Mouse (Mus musculus) embryonic facial prominence, embryonic 12.5 days (tissue): ENCODE data around the gene Sds. TPM values are rescaled to one million over a fixed set of nuclear protein-coding genes. Genes with fewer than 3 reads are reported as not detected.

ENCODE experiments used
- ATAC-seq: fragments of 200-750 bp; cut with Nextera tagmentation; 2 replicates; pipeline ENCODE4 v1.8.0; 2017; ENCODE audit not compliant: insufficient number of reproducible peaks, insufficient read depth, low FRiP score, low TSS enrichment
- H3K27ac ChIP-seq: fragments of 300-500 bp; sonication (generic); 2 replicates; pipeline ENCODE4 v1.5.1; 2016; ENCODE audit warnings: mild to moderate bottlenecking
- H3K27me3 ChIP-seq: fragments of 300-500 bp; sonication (generic); 2 replicates; pipeline ENCODE4 v1.6.1; 2016; ENCODE audit warnings: mild to moderate bottlenecking, moderate library complexity
- H3K36me3 ChIP-seq: fragments of 300-500 bp; sonication (generic); 2 replicates; pipeline ENCODE4 v1.6.1; 2016; ENCODE audit warnings: mild to moderate bottlenecking
- H3K4me1 ChIP-seq: fragments of 300-500 bp; sonication (generic); 2 replicates; pipeline ENCODE4 v1.6.1; 2016
- H3K4me2 ChIP-seq: fragments of 300-500 bp; sonication (generic); replicated peaks from 2 replicates; pipeline ENCODE4 v1.6.1; 2016; ENCODE audit warnings: mild to moderate bottlenecking, moderate library complexity
- H3K4me3 ChIP-seq: fragments of 300-500 bp; sonication (generic); 2 replicates; pipeline ENCODE4 v1.5.1; 2016; ENCODE audit warnings: mild to moderate bottlenecking
- H3K9ac ChIP-seq: fragments of 300-500 bp; sonication (generic); 2 replicates; pipeline ENCODE4 v1.6.1; 2016; ENCODE audit warnings: mild to moderate bottlenecking, moderate library complexity
- H3K9me3 ChIP-seq: fragments of 300-500 bp; sonication (generic); 2 replicates; pipeline ENCODE4 v1.6.1; 2016; ENCODE audit warnings: mild to moderate bottlenecking, moderate library complexity
- WGBS: fragments of 180-500 bp; shearing (Covaris S2); methylation state at CpG from one replicate; pipeline ENCODE4 v1.1.7; 2016; 5-methylcytosine and 5-hydroxymethylcytosine counted together
- polyA plus RNA-seq: library from polyadenylated mRNA; unstranded; fragments of >200 nt; fragmentation: Nextera tagmentation; extraction: Ambion mirVana; gene quantifications from 2 replicates; pipeline ENCODE4 v1.2.1, GENCODE M21; 2016

The Sds gene
- polyA plus RNA-seq, 1 experiment from 2014 or later = not detected

DNA sequence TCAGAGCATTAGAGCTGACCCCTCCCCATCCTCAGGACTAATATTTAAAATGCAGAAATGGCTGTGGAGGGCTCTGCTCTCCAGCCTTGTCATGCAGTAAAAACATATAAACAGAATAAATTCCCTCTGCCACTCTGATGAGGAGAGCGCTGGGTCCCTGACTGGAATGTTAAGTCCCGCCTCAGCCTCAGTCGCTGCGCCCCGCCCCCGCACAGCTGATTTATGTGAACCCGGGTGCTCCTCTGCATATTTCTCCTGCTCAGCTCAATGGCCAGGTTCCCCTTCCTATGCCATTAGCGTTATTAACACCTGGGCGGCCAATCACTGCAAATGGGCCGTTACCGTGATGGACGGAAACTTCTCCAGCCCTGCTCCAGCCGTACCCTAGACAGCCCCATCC lies 29.0 kb upstream of the Sds start:
- WGBS = 47% methylated on average over 13 of the region's 13 CpGs
- H3K4me3 ChIP-seq = no peak overlapping the region
- no peak overlapping the region for H3K27ac ChIP-seq
- no peak overlapping the region for H3K9ac ChIP-seq
- H3K36me3 ChIP-seq = no peaks in the 10 kb centered on the region
- H3K27me3 ChIP-seq = peaks cover 27% of the 10 kb centered on the region
- no peaks in the 10 kb centered on the region for H3K4me1 ChIP-seq
- no peaks in the 10 kb centered on the region for H3K9me3 ChIP-seq
- H3K4me2 ChIP-seq = no peak overlapping the region
- ATAC-seq = no peak

DNA sequence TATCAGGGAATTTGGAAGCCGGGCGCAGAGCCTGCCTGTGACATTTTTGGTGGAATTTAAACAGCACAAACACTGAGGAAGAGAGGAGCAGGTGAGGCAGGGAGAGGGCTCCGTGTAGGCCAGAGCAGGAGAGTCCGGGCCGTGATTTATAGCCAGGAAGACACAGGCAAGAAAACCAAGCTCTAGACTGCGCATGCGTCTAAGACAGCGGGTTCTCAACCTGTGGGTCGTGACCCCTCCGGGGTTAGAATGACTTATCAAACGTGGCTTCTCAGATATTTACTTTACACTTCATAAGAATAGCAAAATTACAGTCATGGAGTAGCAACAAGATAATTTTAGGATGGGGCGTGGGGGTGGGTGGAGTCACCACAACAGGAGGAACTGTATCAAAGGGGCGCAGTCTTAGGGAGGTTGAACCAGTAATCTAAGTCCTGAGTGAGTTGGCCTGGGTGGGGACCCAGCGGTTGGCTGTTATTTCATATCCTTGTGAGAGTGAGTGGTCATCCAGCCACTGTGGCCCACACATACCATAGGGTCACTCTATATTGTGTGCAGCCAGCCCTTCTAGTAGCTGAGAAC lies 21.5 kb upstream of the Sds start:
- H3K27me3 ChIP-seq = peaks cover 22% of the 10 kb centered on the region; the same call in 1 of the 2 replicates
- no peak overlapping the region for H3K27ac ChIP-seq
- WGBS = 73% methylated on average over 14 of the region's 14 CpGs
- ATAC-seq = no peak
- no peak overlapping the region for H3K4me2 ChIP-seq
- no peak overlapping the region for H3K9ac ChIP-seq
- no peaks in the 10 kb centered on the region for H3K4me1 ChIP-seq
- H3K4me3 ChIP-seq = no peak overlapping the region
- H3K36me3 ChIP-seq = no peaks in the 10 kb centered on the region
- H3K9me3 ChIP-seq = no peaks in the 10 kb centered on the region

DNA sequence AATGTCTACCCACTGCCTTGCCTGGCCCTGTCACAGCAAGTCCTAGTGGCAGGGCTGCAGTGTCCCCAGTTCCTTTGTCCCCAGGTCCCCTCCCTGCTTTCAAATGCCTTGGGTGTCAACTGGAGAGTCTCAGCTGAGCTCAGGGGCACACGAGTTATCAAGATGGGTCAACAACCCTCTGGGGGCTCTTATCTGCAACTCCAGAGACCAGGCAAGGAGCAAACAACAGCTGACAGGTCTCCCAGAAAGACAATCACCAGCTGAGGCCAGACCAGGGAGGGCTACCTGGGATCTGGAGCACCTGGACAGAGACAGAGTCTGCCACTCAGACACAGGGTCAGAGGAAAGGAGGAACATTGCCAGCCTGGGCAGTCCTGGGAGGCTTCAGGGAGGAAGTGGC lies 20.1 kb upstream of the Sds start:
- peaks cover 20% of the 10 kb centered on the region; the same call in 1 of the 2 replicates for H3K27me3 ChIP-seq
- WGBS = 38% methylated on average over 1 of the region's 1 CpGs
- ATAC-seq = no peak

DNA sequence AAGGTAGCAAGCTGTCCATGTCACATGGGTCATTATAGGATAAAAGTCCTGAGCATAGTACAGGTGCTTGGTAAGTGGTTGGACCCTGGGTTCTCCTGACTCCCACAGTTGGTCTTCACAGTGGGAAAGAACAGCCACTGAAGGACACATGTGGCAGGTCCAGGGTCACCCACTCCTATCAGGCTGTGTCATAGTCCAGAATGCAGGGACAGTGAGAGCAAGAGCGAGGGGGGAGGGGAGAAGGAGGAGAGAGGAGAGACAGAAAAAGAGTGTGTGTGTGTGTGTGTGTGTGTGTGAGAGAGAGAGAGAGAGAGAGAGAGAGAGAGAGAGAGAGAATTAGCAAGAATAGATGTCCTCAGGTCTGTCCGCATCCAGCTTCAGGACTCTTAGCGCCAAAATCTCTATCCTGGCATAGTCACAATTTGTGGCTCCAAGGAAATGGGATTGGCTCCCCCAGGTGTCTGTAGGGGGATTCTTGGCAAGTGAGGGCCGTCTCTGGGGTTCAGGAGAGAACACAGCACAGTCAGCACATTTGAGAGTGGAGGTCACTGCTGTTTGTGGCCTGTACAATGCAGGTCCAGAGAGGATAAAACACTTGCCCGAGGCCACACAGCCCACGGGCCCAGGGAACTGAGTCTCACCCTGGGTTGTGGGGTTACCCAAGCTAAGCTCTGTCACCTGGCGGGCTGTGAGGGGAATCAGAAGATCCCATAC lies 19.3 kb upstream of the Sds start:
- Histone ChIP-seq H3K27me3 (peaks cover 22% of the 10 kb centered on the region; the same call in 1 of the 2 replicates), H3K4me2 (no peak overlapping the region), H3K9me3 (no peaks in the 10 kb centered on the region), H3K4me1 (no peaks in the 10 kb centered on the region), H3K36me3 (no peaks in the 10 kb centered on the region), H3K4me3 (no peak overlapping the region), H3K27ac (no peak overlapping the region), H3K9ac (no peak overlapping the region)
- no peak for ATAC-seq
- WGBS = 49% methylated on average over 7 of the region's 7 CpGs

More for the DNA sequence above, 20.1 kb upstream of the Sds start:
- Histone ChIP-seq H3K4me1 (no peaks in the 10 kb centered on the region), H3K9ac (no peak overlapping the region), H3K4me2 (no peak overlapping the region), H3K4me3 (no peak overlapping the region), H3K36me3 (no peaks in the 10 kb centered on the region), H3K27ac (no peak overlapping the region), H3K9me3 (no peaks in the 10 kb centered on the region)

DNA sequence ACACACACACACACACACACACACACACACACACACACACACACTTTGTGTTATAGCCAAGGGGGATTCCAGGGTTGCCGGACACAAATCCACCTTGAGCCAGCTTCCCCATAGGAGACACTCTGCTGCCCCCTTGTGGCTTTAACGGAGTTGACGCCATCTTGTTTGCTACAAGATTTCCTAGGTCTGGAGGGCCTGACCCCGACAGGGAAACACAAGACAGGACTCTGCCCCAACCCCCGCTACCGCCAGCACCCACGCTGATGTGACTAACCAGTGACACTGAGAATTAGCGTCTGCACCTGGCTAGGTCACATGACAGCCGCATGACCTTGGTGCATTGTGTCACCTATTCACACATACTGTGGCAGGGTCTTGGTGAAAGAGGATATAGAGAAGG lies 18.7 kb upstream of the Sds start:
- H3K36me3 ChIP-seq = no peaks in the 10 kb centered on the region
- H3K4me1 ChIP-seq = no peaks in the 10 kb centered on the region
- no peak for ATAC-seq
- no peak overlapping the region for H3K9ac ChIP-seq
- H3K4me2 ChIP-seq = no peak overlapping the region
- no peak overlapping the region for H3K4me3 ChIP-seq
- H3K9me3 ChIP-seq = no peaks in the 10 kb centered on the region
- WGBS = 6% methylated on average over 9 of the region's 9 CpGs
- no peak overlapping the region for H3K27ac ChIP-seq
- peaks cover 23% of the 10 kb centered on the region; the same call in 1 of the 2 replicates for H3K27me3 ChIP-seq

DNA sequence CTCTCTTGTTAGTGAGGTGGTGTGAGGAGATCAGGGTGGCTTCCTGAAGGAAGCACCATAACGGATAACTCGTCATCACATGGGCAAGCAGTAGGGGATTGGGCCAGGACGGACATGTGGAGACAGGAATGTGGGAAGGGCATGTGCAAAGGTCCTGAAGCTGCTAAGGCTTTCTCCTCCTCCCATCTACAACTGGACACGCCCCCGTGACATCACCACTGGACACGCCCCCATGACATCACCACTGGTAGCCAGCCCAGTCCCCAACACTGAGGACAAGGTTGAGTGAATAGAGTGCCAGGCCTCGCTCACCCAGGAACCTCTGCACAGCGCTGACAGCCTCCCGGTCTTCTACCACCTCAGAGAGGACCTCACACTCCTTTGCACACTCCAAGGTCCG lies 17.2 kb upstream of the Sds start:
- WGBS = 77% methylated on average over 10 of the region's 10 CpGs
- H3K9ac ChIP-seq = no peak overlapping the region
- no peak overlapping the region for H3K4me3 ChIP-seq

DNA sequence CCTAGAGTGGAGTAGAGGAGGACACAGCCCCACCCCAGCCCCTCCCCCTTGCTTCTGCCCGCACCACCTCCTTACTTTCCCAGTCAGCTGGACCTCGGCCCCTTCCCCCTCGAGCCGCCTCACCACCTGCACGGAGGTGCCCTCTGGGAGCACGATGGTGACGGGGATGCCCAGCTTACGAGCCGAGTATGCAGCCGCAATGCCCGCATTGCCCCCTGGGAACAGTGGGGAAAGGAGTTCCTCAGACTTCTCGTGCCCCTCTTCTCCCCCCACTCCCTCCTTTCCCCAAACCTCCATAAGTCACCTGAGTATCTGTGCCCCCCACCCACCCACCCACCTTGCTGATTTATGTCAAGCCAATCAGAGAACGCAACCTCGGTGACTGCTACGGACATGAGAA lies 14.4 kb upstream of the Sds start:
- Histone ChIP-seq H3K27ac (no peak overlapping the region), H3K9me3 (no peaks in the 10 kb centered on the region), H3K27me3 (peaks cover 17% of the 10 kb centered on the region; the same call in 1 of the 2 replicates), H3K9ac (no peak overlapping the region), H3K4me2 (no peak overlapping the region), H3K4me3 (no peak overlapping the region), H3K4me1 (no peaks in the 10 kb centered on the region), H3K36me3 (no peaks in the 10 kb centered on the region)
- WGBS = 79% methylated on average over 15 of the region's 15 CpGs
- no peak for ATAC-seq

More for the DNA sequence above, 17.2 kb upstream of the Sds start:
- H3K36me3 ChIP-seq = no peaks in the 10 kb centered on the region
- ATAC-seq = no peak
- H3K27ac ChIP-seq = no peak overlapping the region
- no peaks in the 10 kb centered on the region for H3K4me1 ChIP-seq
- peaks cover 27% of the 10 kb centered on the region; the same call in 1 of the 2 replicates for H3K27me3 ChIP-seq
- no peaks in the 10 kb centered on the region for H3K9me3 ChIP-seq
- H3K4me2 ChIP-seq = no peak overlapping the region

DNA sequence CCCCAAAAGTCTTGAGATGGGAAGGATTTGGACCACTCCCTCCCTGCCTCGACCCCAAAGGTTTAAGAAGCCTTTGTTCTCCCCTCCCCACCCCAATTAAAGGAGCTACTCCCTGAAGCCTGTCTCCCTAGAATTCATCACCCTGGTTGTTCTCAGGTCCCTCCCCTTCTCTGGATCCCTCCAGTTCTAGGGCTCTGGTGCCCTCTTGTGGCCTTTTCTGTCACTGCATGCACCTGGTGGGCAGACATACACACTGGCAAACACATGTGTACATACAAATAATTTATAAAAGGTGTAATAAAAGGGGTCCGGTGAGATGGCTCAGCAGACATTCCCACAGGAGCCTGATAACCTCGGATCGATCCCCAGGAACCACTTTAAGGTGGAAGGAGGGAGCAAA lies 12.0 kb upstream of the Sds start:
- no peak overlapping the region for H3K4me2 ChIP-seq
- no peaks in the 10 kb centered on the region for H3K9me3 ChIP-seq
- no peak overlapping the region for H3K27ac ChIP-seq
- no peaks in the 10 kb centered on the region for H3K4me1 ChIP-seq
- ATAC-seq = no peak
- H3K27me3 ChIP-seq = peaks cover 8% of the 10 kb centered on the region; the same call in 1 of the 2 replicates
- no peak overlapping the region for H3K4me3 ChIP-seq
- no peaks in the 10 kb centered on the region for H3K36me3 ChIP-seq
- no peak overlapping the region for H3K9ac ChIP-seq
- WGBS = 77% methylated on average over 4 of the region's 4 CpGs

DNA sequence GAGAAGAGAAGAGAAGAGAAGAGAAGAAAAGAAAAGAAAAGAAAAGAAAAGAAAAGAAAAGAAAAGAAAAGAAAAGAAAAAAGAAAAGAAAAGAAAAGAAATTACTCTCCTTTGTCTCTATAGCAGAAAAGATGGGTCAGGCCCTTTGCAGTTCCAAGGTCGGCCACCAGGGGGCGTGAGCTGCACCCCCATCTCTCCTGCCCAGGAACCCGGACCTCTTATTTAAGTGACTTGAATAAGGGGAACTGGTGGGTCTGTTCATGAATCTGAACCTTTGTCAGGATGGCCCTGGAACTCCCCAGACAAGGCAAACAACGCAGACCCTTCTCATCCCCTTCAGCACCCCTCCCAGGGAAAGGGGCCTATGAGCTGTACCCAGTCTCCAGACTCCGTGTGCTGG lies 11.3 kb upstream of the Sds start:
- WGBS = 44% methylated on average over 5 of the region's 5 CpGs
- no peak for ATAC-seq
- Histone ChIP-seq H3K4me3 (no peak overlapping the region), H3K4me2 (no peak overlapping the region), H3K36me3 (no peaks in the 10 kb centered on the region), H3K27me3 (peaks cover 8% of the 10 kb centered on the region; the same call in 1 of the 2 replicates), H3K4me1 (no peaks in the 10 kb centered on the region), H3K27ac (no peak overlapping the region), H3K9me3 (no peaks in the 10 kb centered on the region), H3K9ac (no peak overlapping the region)

DNA sequence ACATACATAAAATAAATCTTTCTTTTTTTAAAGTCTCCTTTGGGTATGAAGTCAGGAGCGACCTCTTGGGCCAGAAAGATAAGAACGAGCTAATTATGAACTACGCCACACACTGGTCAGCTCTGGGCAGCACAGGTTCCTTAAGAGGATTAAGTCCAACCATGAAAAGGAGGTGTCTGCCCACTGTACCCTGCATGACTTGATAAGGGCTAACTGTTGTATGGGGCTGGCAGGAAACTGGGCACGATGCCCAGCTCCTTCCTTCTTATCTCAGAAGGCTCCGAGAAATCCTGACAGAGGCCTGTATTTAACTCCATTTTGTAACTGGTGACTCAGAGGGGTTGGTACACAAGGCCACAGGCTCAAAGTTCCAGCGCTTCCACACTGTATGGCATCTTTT lies 10.5 kb upstream of the Sds start:
- no peaks in the 10 kb centered on the region for H3K4me1 ChIP-seq
- no peaks in the 10 kb centered on the region for H3K9me3 ChIP-seq
- ATAC-seq = no peak
- H3K4me2 ChIP-seq = no peak overlapping the region
- H3K27ac ChIP-seq = no peak overlapping the region
- WGBS = 89% methylated on average over 6 of the region's 6 CpGs
- no peak overlapping the region for H3K4me3 ChIP-seq
- no peaks in the 10 kb centered on the region for H3K36me3 ChIP-seq
- no peak overlapping the region for H3K9ac ChIP-seq
- peaks cover 8% of the 10 kb centered on the region; the same call in 1 of the 2 replicates for H3K27me3 ChIP-seq

DNA sequence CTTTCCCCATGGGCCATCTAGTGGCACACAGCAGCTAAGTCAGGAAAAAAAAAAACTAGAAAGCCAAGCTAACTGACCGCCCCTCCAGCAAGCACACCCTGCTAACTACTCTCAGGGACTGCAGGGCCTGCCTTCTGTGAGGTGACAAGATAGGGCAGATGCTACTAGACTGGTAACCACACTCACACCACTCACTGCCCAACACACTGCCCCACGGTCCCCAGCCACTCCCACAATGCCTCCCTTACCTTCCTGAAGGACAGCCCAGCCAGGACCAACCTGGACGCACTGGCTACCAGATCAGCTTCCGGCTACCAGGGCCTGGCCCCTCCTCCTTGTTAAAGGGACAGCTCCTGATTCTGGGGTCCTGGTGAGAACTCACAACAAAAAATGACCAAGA lies 9.3 kb upstream of the Sds start:
- H3K9ac ChIP-seq = no peak overlapping the region
- no peak overlapping the region for H3K4me3 ChIP-seq
- H3K4me1 ChIP-seq = no peaks in the 10 kb centered on the region
- no peaks in the 10 kb centered on the region for H3K9me3 ChIP-seq
- H3K4me2 ChIP-seq = peak overlapping the region; percentile 21; the same call in 1 of the 2 replicates
- H3K27me3 ChIP-seq = peaks cover 5% of the 10 kb centered on the region; the same call in 1 of the 2 replicates
- no peaks in the 10 kb centered on the region for H3K36me3 ChIP-seq
- no peak for ATAC-seq
- no peak overlapping the region for H3K27ac ChIP-seq
- WGBS = 8% methylated on average over 4 of the region's 4 CpGs

DNA sequence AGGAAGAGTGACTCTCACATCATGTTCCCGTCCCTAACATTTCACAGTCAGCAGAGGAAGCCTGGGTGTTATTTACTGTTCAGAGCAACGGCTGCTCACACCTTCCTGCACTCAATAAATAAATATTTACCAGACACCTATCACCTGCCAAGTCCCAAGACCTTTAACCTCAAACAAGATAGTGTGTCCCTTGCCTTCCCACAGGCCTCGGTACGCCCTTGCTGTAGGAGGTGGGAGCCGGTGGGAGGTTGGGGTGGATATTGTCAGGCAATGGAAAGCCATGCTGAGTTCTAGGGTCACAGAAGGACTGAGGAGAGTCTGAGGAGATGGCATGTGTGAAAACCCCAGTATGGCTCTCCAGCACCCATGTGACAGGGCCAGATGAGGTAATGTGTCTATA lies 8.0 kb upstream of the Sds start:
- Histone ChIP-seq H3K9ac (no peak overlapping the region), H3K4me1 (no peaks in the 10 kb centered on the region), H3K4me2 (no peak overlapping the region), H3K27ac (no peak overlapping the region), H3K27me3 (no peaks in the 10 kb centered on the region; the same call in 1 of the 2 replicates), H3K36me3 (no peaks in the 10 kb centered on the region), H3K4me3 (no peak overlapping the region), H3K9me3 (no peaks in the 10 kb centered on the region)
- no peak for ATAC-seq
- WGBS = 82% methylated on average over 5 of the region's 5 CpGs
